ENCODE assay signal across 8 mouse cellular contexts in the genomic region with DNA sequence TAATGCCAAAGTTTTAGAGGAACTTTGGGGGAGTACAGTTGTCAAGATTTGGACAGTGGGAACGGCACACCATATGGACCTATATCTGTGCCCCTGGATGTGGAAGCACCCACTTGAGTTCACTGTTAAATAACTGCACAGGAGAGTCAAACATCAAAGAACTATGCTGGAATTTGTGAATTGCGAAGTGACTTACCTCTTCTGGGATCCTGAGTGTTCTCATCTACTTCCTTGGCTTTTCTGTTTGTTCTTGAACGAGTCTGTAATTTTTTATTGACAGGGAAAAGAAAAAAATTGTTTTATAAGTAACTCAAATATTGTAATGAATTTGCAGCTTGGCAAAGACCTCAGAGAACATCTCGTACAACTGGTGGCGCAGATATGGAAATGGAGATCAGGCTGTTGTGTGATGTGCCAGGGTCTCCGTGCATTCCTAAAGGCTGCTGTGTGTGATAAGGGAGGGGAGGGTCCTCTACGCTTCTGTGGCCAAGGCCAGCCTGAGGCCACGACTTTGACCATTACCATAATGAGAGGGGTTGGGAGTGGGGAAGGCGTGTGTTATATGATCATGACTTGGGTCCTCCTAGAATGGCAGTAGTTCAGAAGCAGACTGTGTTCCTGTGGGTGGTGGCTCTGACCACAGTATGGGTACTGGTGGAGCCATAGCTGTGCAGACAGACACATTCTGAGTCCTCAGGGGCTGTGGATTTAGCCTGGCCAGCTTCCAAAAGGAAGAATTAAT. TPM values are rescaled to one million over a fixed set of nuclear protein-coding genes. Genes with fewer than 3 reads are reported as not detected.
A peak's percentile ranks its signal among the peaks of the same experiment; 100 is the strongest.
DNase-seq lines count a peak whose midpoint lies in the region; ATAC-seq and TF ChIP-seq lines count a peak whose summit lies in the region.

No protein-coding gene starts in this region.

- H3K4me2 ChIP-seq in kidney, embryonic 14.5 days (replicated peaks; ENCODE audit: low read depth, low read length): peak overlapping the region; percentile 85
- H3K4me2 ChIP-seq in embryonic facial prominence, embryonic 14.5 days (ENCODE audit: low read depth, low read length): peak overlapping the region; percentile 89
- peak overlapping the region; percentile 83 for H3K4me2 ChIP-seq in midbrain, postnatal 0 days (ENCODE audit: low read depth, low read length, poor library complexity, severe bottlenecking)

- DNase-seq in kidney, adult 11 months: no peak
- no peak for DNase-seq in embryonic facial prominence, embryonic 14.5 days (ENCODE audit: low spot score)
- no peak for DNase-seq in limb, embryonic 10.5 days (ENCODE audit: low spot score)
- DNase-seq in midbrain, postnatal 0 days (ENCODE audit: low spot score): no peak
- no peak for DNase-seq in layer of hippocampus, postnatal 14 days (ENCODE audit: low spot score in 2 of 2)
- DNase-seq in left cerebral cortex, adult 18-20 months (ENCODE audit: low spot score in 2 of 2): no peak
- no peak for DNase-seq in layer of hippocampus, postnatal 36 days

- 60% methylated on average over 9 of the region's 9 CpGs for WGBS in kidney, embryonic 14.5 days
- WGBS in embryonic facial prominence, embryonic 14.5 days: 81% methylated on average over 9 of the region's 9 CpGs
- 83% methylated on average over 9 of the region's 9 CpGs for WGBS in limb, embryonic 10.5 days
- 84% methylated on average over 9 of the region's 9 CpGs for WGBS in midbrain, postnatal 0 days

- peak overlapping the region; percentile 60 for H3K4me3 ChIP-seq in kidney, embryonic 14.5 days (ENCODE audit: low read length)
- H3K4me3 ChIP-seq in embryonic facial prominence, embryonic 14.5 days (ENCODE audit: low read depth, low read length): peak overlapping the region; percentile 63
- H3K4me3 ChIP-seq in limb, embryonic 10.5 days: peak overlapping the region; percentile 62
- peak overlapping the region; percentile 58 for H3K4me3 ChIP-seq in midbrain, postnatal 0 days (ENCODE audit: low read depth, low read length)

- H3K27ac ChIP-seq in kidney, embryonic 14.5 days (ENCODE audit: low read depth, low read length): no peak overlapping the region
- H3K27ac ChIP-seq in embryonic facial prominence, embryonic 14.5 days (replicated peaks; ENCODE audit: low read depth, low read length): no peak overlapping the region
- no peak overlapping the region for H3K27ac ChIP-seq in limb, embryonic 10.5 days
- H3K27ac ChIP-seq in midbrain, postnatal 0 days (ENCODE audit: low read depth, low read length): no peak overlapping the region

- peaks cover 32% of the 10 kb centered on the region for H3K4me1 ChIP-seq in kidney, embryonic 14.5 days (ENCODE audit: control insufficient read depth, insufficient read depth, low read length)
- peaks cover 23% of the 10 kb centered on the region for H3K4me1 ChIP-seq in embryonic facial prominence, embryonic 14.5 days (ENCODE audit: control insufficient read depth, insufficient read depth, low read length)
- peaks cover 56% of the 10 kb centered on the region for H3K4me1 ChIP-seq in limb, embryonic 10.5 days
- H3K4me1 ChIP-seq in midbrain, postnatal 0 days (ENCODE audit: insufficient read depth, low read length): peaks cover 6% of the 10 kb centered on the region; the same call in 1 of the 2 replicates

- H3K9ac ChIP-seq in kidney, embryonic 14.5 days (ENCODE audit: low read depth, low read length): no peak overlapping the region
- peak overlapping the region; percentile 75; the same call in 1 of the 2 replicates for H3K9ac ChIP-seq in embryonic facial prominence, embryonic 14.5 days (ENCODE audit: low read depth, low read length)
- peak overlapping the region; percentile 70 for H3K9ac ChIP-seq in midbrain, postnatal 0 days (replicated peaks; ENCODE audit: low read length, poor library complexity, severe bottlenecking)

- ATAC-seq in kidney, embryonic 14.5 days (ENCODE audit: low FRiP score, low TSS enrichment): no peak
- no peak for ATAC-seq in embryonic facial prominence, embryonic 14.5 days (ENCODE audit: low read depth)
- ATAC-seq in midbrain, postnatal 0 days (ENCODE audit: low FRiP score): no peak

- no peak for TF ChIP-seq CTCF in midbrain, postnatal 0 days (IDR thresholded peaks at IDR 0.05)

- no peaks in the 10 kb centered on the region for H3K36me3 ChIP-seq in kidney, embryonic 14.5 days (ENCODE audit: control insufficient read depth, insufficient read depth, low read length)
- no peaks in the 10 kb centered on the region for H3K36me3 ChIP-seq in embryonic facial prominence, embryonic 14.5 days (ENCODE audit: control insufficient read depth, insufficient read depth, low read length)
- H3K36me3 ChIP-seq in limb, embryonic 10.5 days: no peaks in the 10 kb centered on the region
- H3K36me3 ChIP-seq in midbrain, postnatal 0 days (ENCODE audit: insufficient read depth, low read length): no peaks in the 10 kb centered on the region

- no peaks in the 10 kb centered on the region for H3K27me3 ChIP-seq in kidney, embryonic 14.5 days (ENCODE audit: control insufficient read depth, insufficient read depth, low read length)
- no peaks in the 10 kb centered on the region for H3K27me3 ChIP-seq in embryonic facial prominence, embryonic 14.5 days (replicated peaks; ENCODE audit: control insufficient read depth, insufficient read depth, low read length)
- no peaks in the 10 kb centered on the region for H3K27me3 ChIP-seq in limb, embryonic 10.5 days (ENCODE audit: low read depth, poor library complexity, severe bottlenecking)
- H3K27me3 ChIP-seq in midbrain, postnatal 0 days (ENCODE audit: insufficient read depth, low read length): no peaks in the 10 kb centered on the region

- no peaks in the 10 kb centered on the region for H3K9me3 ChIP-seq in kidney, embryonic 14.5 days (ENCODE audit: control insufficient read depth, low read length)
- no peaks in the 10 kb centered on the region for H3K9me3 ChIP-seq in embryonic facial prominence, embryonic 14.5 days (ENCODE audit: control insufficient read depth, low read length)
- no peaks in the 10 kb centered on the region for H3K9me3 ChIP-seq in limb, embryonic 10.5 days (replicated peaks)
- no peaks in the 10 kb centered on the region for H3K9me3 ChIP-seq in midbrain, postnatal 0 days (ENCODE audit: low read length)

RNA-seq across cellular contexts. Expression of a gene that starts 1.2 kb away (rescaled TPM):
- polyA plus RNA-seq in kidney, embryonic 14.5 days (2014; fragmentation: Nextera tagmentation; extraction: Ambion mirVana): 6.4 and 10.1 TPM in 2 replicates
- 7.4 TPM in 2 replicates for polyA plus RNA-seq in embryonic facial prominence, embryonic 14.5 days (2014; fragmentation: Nextera tagmentation; extraction: Ambion mirVana)
- polyA plus RNA-seq in limb, embryonic 10.5 days (2016; fragmentation: Nextera tagmentation; extraction: Ambion mirVana): 12.5 and 14.6 TPM in 2 replicates
- 46.1 and 51.7 TPM in 2 replicates for total RNA-seq in midbrain, postnatal 0 days (2014; rRNA removed)
- 24.1 and 28.6 TPM in 2 replicates for polyA plus RNA-seq in midbrain, postnatal 0 days (2015; fragmentation: Nextera tagmentation; extraction: Ambion mirVana)
- 10 to 100 TPM; 13.7 to 17.8 TPM for total RNA-seq in layer of hippocampus, postnatal 14 days (2021)
- total RNA-seq in left cerebral cortex, adult 18-20 months (2021): 10 to 100 TPM; 14.6 to 17.2 TPM
- total RNA-seq in layer of hippocampus, postnatal 36 days (2021): 10 to 100 TPM; 10.2 to 15.4 TPM

RNA-seq across cellular contexts. Expression of a gene that starts 7.0 kb away (rescaled TPM):
- polyA plus RNA-seq in kidney, embryonic 14.5 days (2014; fragmentation: Nextera tagmentation; extraction: Ambion mirVana): 0.24 TPM in 1 of 2 replicates, not detected in the other
- polyA plus RNA-seq in embryonic facial prominence, embryonic 14.5 days (2014; fragmentation: Nextera tagmentation; extraction: Ambion mirVana): 0.64 and 1.3 TPM in 2 replicates
- polyA plus RNA-seq in limb, embryonic 10.5 days (2016; fragmentation: Nextera tagmentation; extraction: Ambion mirVana): not detected in 2 replicates
- not detected in 2 replicates for total RNA-seq in midbrain, postnatal 0 days (2014; rRNA removed)
- polyA plus RNA-seq in midbrain, postnatal 0 days (2015; fragmentation: Nextera tagmentation; extraction: Ambion mirVana): not detected in 2 replicates
- total RNA-seq in layer of hippocampus, postnatal 14 days (2021): not detected
- total RNA-seq in left cerebral cortex, adult 18-20 months (2021): not detected
- total RNA-seq in layer of hippocampus, postnatal 36 days (2021): under 1 TPM; 0.33 to 0.40 TPM

RNA-seq across cellular contexts. Expression of a gene that starts 39.4 kb away (rescaled TPM):
- 3.5 and 5.4 TPM in 2 replicates for polyA plus RNA-seq in kidney, embryonic 14.5 days (2014; fragmentation: Nextera tagmentation; extraction: Ambion mirVana)
- polyA plus RNA-seq in embryonic facial prominence, embryonic 14.5 days (2014; fragmentation: Nextera tagmentation; extraction: Ambion mirVana): 17.4 and 22.0 TPM in 2 replicates
- 1.7 and 3.1 TPM in 2 replicates for polyA plus RNA-seq in limb, embryonic 10.5 days (2016; fragmentation: Nextera tagmentation; extraction: Ambion mirVana)
- 1.7 and 4.5 TPM in 2 replicates for total RNA-seq in midbrain, postnatal 0 days (2014; rRNA removed)
- polyA plus RNA-seq in midbrain, postnatal 0 days (2015; fragmentation: Nextera tagmentation; extraction: Ambion mirVana): 0.71 and 1.5 TPM in 2 replicates
- 1 to 10 TPM; 5.0 TPM for total RNA-seq in layer of hippocampus, postnatal 14 days (2021)
- total RNA-seq in left cerebral cortex, adult 18-20 months (2021): 1 to 10 TPM; 3.1 to 3.4 TPM
- 1 to 10 TPM; 2.8 to 5.0 TPM for total RNA-seq in layer of hippocampus, postnatal 36 days (2021)

RNA-seq across cellular contexts. Expression of a gene that starts 45.6 kb away (rescaled TPM):
- polyA plus RNA-seq in kidney, embryonic 14.5 days (2014; fragmentation: Nextera tagmentation; extraction: Ambion mirVana): 58.0 and 65.7 TPM in 2 replicates
- 81.7 and 90.0 TPM in 2 replicates for polyA plus RNA-seq in embryonic facial prominence, embryonic 14.5 days (2014; fragmentation: Nextera tagmentation; extraction: Ambion mirVana)
- polyA plus RNA-seq in limb, embryonic 10.5 days (2016; fragmentation: Nextera tagmentation; extraction: Ambion mirVana): 36.1 and 44.4 TPM in 2 replicates
- total RNA-seq in midbrain, postnatal 0 days (2014; rRNA removed): 79.7 and 80.6 TPM in 2 replicates
- 75.0 and 89.3 TPM in 2 replicates for polyA plus RNA-seq in midbrain, postnatal 0 days (2015; fragmentation: Nextera tagmentation; extraction: Ambion mirVana)
- 10 to 100 TPM; 42.5 to 49.9 TPM for total RNA-seq in layer of hippocampus, postnatal 14 days (2021)
- 10 to 100 TPM; 72.8 to 82.3 TPM for total RNA-seq in left cerebral cortex, adult 18-20 months (2021)
- 10 to 100 TPM; 40.4 to 48.9 TPM for total RNA-seq in layer of hippocampus, postnatal 36 days (2021)

RNA-seq across cellular contexts. Expression of a gene that starts 56.4 kb away (rescaled TPM):
- 482 and 520 TPM in 2 replicates for polyA plus RNA-seq in kidney, embryonic 14.5 days (2014; fragmentation: Nextera tagmentation; extraction: Ambion mirVana)
- 454 and 456 TPM in 2 replicates for polyA plus RNA-seq in embryonic facial prominence, embryonic 14.5 days (2014; fragmentation: Nextera tagmentation; extraction: Ambion mirVana)
- 561 and 562 TPM in 2 replicates for polyA plus RNA-seq in limb, embryonic 10.5 days (2016; fragmentation: Nextera tagmentation; extraction: Ambion mirVana)
- total RNA-seq in midbrain, postnatal 0 days (2014; rRNA removed): 407 and 456 TPM in 2 replicates
- 522 and 562 TPM in 2 replicates for polyA plus RNA-seq in midbrain, postnatal 0 days (2015; fragmentation: Nextera tagmentation; extraction: Ambion mirVana)
- total RNA-seq in layer of hippocampus, postnatal 14 days (2021): 100 to 1,000 TPM; 388 to 394 TPM
- total RNA-seq in left cerebral cortex, adult 18-20 months (2021): 100 to 1,000 TPM; 382 to 415 TPM
- 100 to 1,000 TPM; 346 to 350 TPM for total RNA-seq in layer of hippocampus, postnatal 36 days (2021)
